Mouse (Mus musculus) MEL (cell line): ENCODE measurements at regions not wholly inside any gene's neighbourhood (a gene's known extent, or its start where the extent isn't known, plus 50 kb on each side); places are given as distances from the start of the nearest gene placed in this dataset.

Experiments
- CTCF ChIP-seq, 3 experiments: IDR thresholded peaks in 2 of 3; conservative IDR thresholded peaks in 1 of 3; 2 replicates each; pipeline ENCODE4 v1.5.1; 2011 to 2012; ENCODE audit warnings: low read length in 3 of 3, low read depth in 2 of 3, mild to moderate bottlenecking in 2 of 3, improper control_type of control experiment in 1 of 3, inconsistent platforms in 1 of 3, mixed read lengths in 1 of 3, moderate library complexity in 1 of 3; ENCODE audit not compliant: control insufficient read depth in 1 of 3, insufficient read depth in 1 of 3, poor library complexity in 1 of 3, severe bottlenecking in 1 of 3
- GATA1 ChIP-seq: IDR thresholded peaks from 2 replicates; pipeline ENCODE4 v1.6.1; 2011; ENCODE audit warnings: low read depth, low read length, improper control_type of control experiment
- MAFK ChIP-seq: IDR thresholded peaks from 2 replicates; pipeline ENCODE4 v1.6.1; 2011; ENCODE audit warnings: low read depth, mild to moderate bottlenecking, low read length, improper control_type of control experiment, borderline replicate concordance
- POLR2A ChIP-seq, 2 experiments: IDR thresholded peaks; 2 replicates each; pipeline ENCODE4 v1.6.1; 2011 to 2012; ENCODE audit warnings: low read length in 2 of 2, mild to moderate bottlenecking in 2 of 2, control low read depth in 1 of 2, improper control_type of control experiment in 1 of 2, low read depth in 1 of 2, moderate library complexity in 1 of 2; ENCODE audit not compliant: control insufficient read depth in 1 of 2, insufficient read depth in 1 of 2, poor library complexity in 1 of 2
- POLR2AphosphoS2 ChIP-seq: IDR thresholded peaks from 2 replicates; pipeline ENCODE4 v1.6.1; 2011; ENCODE audit warnings: low read length, improper control_type of control experiment
- POLR2AphosphoS5 ChIP-seq: IDR thresholded peaks from 2 replicates; pipeline ENCODE4 v1.6.1; 2012; ENCODE audit warnings: low read depth, borderline replicate concordance, mild to moderate bottlenecking, inconsistent platforms, low read length, moderate library complexity, mixed read lengths
- ZKSCAN1 ChIP-seq: IDR thresholded peaks from 2 replicates; pipeline ENCODE4 v1.6.1; 2012; ENCODE audit warnings: low read depth, mild to moderate bottlenecking, inconsistent platforms, low read length, improper control_type of control experiment, moderate library complexity

DNA sequence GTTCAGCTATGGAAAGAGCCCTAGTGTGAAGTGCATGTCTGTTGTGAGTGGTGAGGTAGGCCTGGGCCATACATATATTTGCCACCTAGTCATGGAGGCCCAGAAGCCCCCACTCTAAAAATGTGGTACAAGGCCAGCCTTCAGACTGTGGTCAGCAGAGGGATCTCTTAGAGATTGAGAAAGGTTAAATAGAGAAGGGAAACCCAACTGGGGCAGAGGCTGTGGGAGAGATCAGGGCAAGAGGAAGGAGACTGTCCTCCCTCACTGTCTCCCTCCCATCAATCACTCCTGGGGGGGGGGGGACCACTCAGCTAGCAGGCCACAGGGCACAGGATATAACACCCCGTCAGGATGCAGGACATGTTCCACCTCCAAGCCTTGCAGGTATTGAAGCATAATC is 86.1 kb downstream of the Zfp36l2 start:
- no peak for TF ChIP-seq POLR2AphosphoS2
- no peak for TF ChIP-seq POLR2A (IDR thresholded peaks at IDR 0.05; ENCODE audit: control insufficient read depth in 1 of 2, insufficient read depth in 1 of 2, low read depth in 1 of 2, low read length in 2 of 2, poor library complexity in 1 of 2)
- TF ChIP-seq ZKSCAN1 = no peak
- no peak for TF ChIP-seq CTCF (IDR thresholded peaks at IDR 0.05 in 2 of 3, conservative IDR thresholded peaks at IDR 0.05 in 1 of 3; ENCODE audit: control insufficient read depth in 1 of 3, insufficient read depth in 1 of 3, low read depth in 2 of 3, low read length in 3 of 3, poor library complexity in 1 of 3, severe bottlenecking in 1 of 3)
- TF ChIP-seq GATA1 = no peak
- TF ChIP-seq MAFK = no peak
- TF ChIP-seq POLR2AphosphoS5 = no peak
